22 mouse cellular contexts compared by ENCODE assay signal in the genomic region with DNA sequence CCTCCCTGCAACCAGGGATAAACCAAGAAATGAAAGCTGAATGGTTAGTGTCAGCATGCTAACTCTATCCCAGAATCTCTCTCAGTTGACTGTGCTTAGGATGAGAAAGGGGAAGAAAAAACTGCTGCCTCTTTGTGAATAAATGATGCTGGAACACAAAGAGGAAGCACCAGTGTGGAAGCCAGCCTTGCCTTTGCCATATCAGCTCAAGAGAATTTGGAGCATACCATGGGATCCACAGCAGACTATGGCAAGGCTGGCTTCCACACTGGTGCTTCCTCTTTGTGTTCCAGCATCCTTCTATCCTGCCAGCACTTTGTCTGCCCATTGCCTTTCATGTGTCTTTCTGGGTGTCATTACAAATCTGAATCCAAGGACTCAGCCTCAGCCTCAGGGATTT.
DNase-seq lines count a peak whose midpoint lies in the region; ATAC-seq and TF ChIP-seq lines count a peak whose summit lies in the region.
"Had no signal": no experiment of that assay in that cellular context is flagged by ENCODE, and none has a peak within 500 bp of the region (broad histone marks: within the 10 kb centered on the region; RNA-seq: fewer than 3 reads in every experiment).

No protein-coding gene starts in this region.

- peak; percentile 70 for ATAC-seq in granulocyte monocyte progenitor cell, adult 5-6 weeks (replicated peaks; ENCODE audit: poor library complexity, severe bottlenecking)
- peak; percentile 61 for ATAC-seq in megakaryocyte progenitor cell, adult 5-6 weeks (replicated peaks; ENCODE audit: poor library complexity)
- peak; percentile 67 for ATAC-seq in neutrophil, adult 5-6 weeks (ENCODE audit: extremely low read depth, insufficient number of reproducible peaks, low FRiP score, poor library complexity, severe bottlenecking)
- ATAC-seq in hindbrain, embryonic 16.5 days = no peak
- ATAC-seq: activated CD4-positive, CD25-positive, alpha-beta regulatory T cell, adult 4 months; forebrain, embryonic 13.5 days; forebrain, embryonic 15.5 days; forebrain, postnatal 0 days; Patski had no signal

- peak; percentile 15 for DNase-seq in layer of hippocampus, adult 9-11 months
- DNase-seq in layer of hippocampus, adult 2 months (ENCODE audit: low spot score in 2 of 2) = no peak
- DNase-seq in cerebellum, postnatal 10 days = no peak
- no peak for DNase-seq in frontal cortex, postnatal 10 days (ENCODE audit: low spot score in 2 of 2)
- DNase-seq: adrenal gland, postnatal 10 days; adrenal gland, postnatal 25 days; cerebellum, adult 11 months; cerebellum, adult 18-20 months; cerebellum, adult 8-10 months; cerebellum, adult 9-11 months; cerebellum, postnatal 25 days; forebrain, postnatal 0 days had no signal

- H3K27me3 ChIP-seq in hindbrain, embryonic 16.5 days (replicated peaks; ENCODE audit: control insufficient read depth, insufficient read depth, low read length) = no peaks in the 10 kb centered on the region
- H3K27me3 ChIP-seq: embryonic facial prominence, embryonic 12.5 days; forebrain, embryonic 13.5 days; forebrain, embryonic 15.5 days; Patski had no signal

- H3K9me3 ChIP-seq in hindbrain, embryonic 16.5 days (ENCODE audit: control insufficient read depth, low read length) = no peaks in the 10 kb centered on the region
- H3K9me3 ChIP-seq: embryonic facial prominence, embryonic 12.5 days; forebrain, embryonic 13.5 days; forebrain, embryonic 15.5 days had no signal

- no peaks in the 10 kb centered on the region for H3K36me3 ChIP-seq in hindbrain, embryonic 16.5 days (ENCODE audit: control insufficient read depth, insufficient read depth, low read length)
- H3K36me3 ChIP-seq: embryonic facial prominence, embryonic 10.5 days; embryonic facial prominence, embryonic 12.5 days; forebrain, embryonic 15.5 days had no signal

- TF ChIP-seq CTCF in layer of hippocampus, adult 2 months (conservative IDR thresholded peaks at IDR 0.05) = no peak

- H3K4me2 ChIP-seq in hindbrain, embryonic 16.5 days (ENCODE audit: low read length) = no peak overlapping the region
- H3K4me2 ChIP-seq: embryonic facial prominence, embryonic 12.5 days; forebrain, embryonic 13.5 days; forebrain, embryonic 15.5 days had no signal

- no peak overlapping the region for H3K27ac ChIP-seq in layer of hippocampus, adult 2 months
- H3K27ac ChIP-seq in hindbrain, embryonic 16.5 days (ENCODE audit: low read depth, low read length) = no peak overlapping the region
- H3K27ac ChIP-seq: embryonic facial prominence, embryonic 10.5 days; embryonic facial prominence, embryonic 12.5 days; forebrain, embryonic 13.5 days; forebrain, embryonic 15.5 days had no signal

- H3K9ac ChIP-seq in hindbrain, embryonic 16.5 days (ENCODE audit: low read depth, low read length) = no peak overlapping the region
- H3K9ac ChIP-seq: embryonic facial prominence, embryonic 12.5 days; forebrain, embryonic 13.5 days; forebrain, embryonic 15.5 days; forebrain, postnatal 0 days had no signal

- H3K4me3 ChIP-seq in layer of hippocampus, adult 2 months = no peak overlapping the region
- no peak overlapping the region for H3K4me3 ChIP-seq in hindbrain, embryonic 16.5 days (ENCODE audit: low read length)
- H3K4me3 ChIP-seq: embryonic facial prominence, embryonic 10.5 days; embryonic facial prominence, embryonic 12.5 days; forebrain, embryonic 13.5 days; forebrain, embryonic 15.5 days had no signal

- H3K4me1 ChIP-seq in hindbrain, embryonic 16.5 days (ENCODE audit: control insufficient read depth, insufficient read depth, low read depth, low read length) = peaks cover 4% of the 10 kb centered on the region
